Mouse (Mus musculus) heart, adult 11 months (tissue): Measurements from ENCODE around the gene Gmnn.

Experiments
- DNase-seq: peaks from one replicate; pipeline ENCODE4 v3.0.0; 2022

Gene Gmnn

DNA sequence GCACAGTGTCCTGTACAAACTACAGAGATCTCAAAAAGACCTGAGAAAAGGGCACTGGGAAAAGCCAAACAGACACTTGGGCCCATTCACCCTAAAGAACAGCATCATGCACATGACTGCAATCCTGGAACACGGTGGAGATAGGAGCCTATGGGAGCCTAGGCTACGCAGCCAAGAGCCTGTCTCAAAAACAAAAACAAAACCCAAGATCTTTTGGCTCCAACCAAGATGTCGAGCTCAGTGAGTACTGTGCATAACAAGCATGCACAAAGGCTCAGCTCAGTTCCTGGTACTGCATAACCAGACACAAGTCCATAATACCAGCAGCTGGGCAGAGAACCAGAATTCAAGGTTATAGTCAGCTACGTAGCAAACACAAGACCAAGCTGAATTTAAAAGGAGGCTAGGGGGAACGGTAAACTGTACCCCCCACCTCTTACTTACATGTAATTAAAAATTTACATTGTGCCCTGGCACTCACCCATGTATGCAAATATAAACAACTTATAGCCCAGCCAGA is 1.3 kb downstream of the Gmnn start:
- peak; percentile 82 for DNase-seq

DNA sequence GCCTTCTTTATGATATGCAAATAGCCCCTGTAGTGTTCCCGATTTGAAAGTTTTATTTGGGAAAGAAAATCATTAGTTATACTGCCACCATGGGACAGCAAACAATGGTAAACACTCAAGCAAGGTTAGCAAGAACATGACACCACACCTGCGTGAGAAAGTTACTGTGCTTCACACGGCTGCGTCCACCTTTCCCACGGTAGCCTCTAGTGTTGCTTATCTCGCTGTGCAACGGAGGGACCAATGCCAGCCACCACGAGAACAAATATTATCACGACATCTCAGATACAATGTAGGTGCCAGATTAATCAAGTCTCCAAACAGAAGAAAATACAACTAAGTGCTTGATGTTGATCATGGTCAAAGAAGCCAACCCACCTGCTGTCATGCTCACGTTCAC is 2.3 kb downstream of the Gmnn start:
- peak; percentile 73 for DNase-seq

DNA sequence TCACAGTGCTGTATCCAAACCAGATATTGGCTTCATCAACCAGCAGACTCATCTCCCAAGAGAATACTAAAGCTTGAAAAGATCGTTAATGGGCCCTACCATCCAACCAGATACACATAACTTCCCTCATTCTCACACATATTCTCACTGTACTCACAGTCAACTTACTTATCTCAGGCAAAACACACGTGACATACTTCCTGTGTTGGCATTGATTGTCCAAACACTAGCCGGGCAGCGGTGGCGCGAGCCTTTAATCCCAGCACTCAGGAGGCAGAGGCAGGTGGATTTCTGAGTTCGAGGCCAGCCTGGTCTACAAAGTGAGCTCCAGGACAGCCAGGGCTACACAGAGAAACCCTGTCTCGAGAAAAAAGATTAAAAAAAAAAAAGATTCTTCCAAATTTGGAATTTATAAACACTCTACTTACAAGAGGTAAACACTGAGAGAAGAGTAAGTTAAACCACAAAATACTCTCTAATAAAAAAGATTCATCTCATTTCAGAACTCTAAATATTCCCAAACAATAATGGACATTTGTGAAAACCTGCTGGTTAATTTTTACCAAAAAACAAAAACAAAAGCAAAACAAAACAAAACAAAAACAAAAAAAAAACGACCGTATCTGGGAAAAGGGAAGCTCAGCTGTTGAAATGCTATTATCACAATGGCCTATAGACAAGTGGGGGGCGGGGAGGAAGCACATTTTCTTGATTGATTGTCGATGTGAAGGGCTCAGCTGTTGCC is 3.7 kb downstream of the Gmnn start:
- DNase-seq, result peak; percentile 63

DNA sequence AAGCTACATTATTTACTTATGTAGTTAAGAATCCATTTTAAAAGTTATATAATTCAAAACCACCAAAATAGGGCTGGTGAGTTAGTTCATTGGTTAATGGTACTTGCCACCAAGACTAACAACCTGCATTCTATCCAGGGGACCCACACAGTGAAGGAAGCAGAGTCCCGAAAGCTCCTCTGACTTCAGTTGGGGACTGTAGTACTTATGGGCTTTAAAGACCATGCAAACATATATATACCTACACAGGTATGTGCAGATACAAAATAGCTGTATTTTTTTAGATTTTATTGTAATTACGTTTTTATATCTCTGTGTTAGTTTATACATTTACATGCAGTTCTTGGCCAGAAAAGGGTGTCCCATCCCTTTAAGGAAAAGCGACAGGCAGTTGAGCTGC is 5.0 kb downstream of the Gmnn start:
- peak; percentile 66 for DNase-seq

DNA sequence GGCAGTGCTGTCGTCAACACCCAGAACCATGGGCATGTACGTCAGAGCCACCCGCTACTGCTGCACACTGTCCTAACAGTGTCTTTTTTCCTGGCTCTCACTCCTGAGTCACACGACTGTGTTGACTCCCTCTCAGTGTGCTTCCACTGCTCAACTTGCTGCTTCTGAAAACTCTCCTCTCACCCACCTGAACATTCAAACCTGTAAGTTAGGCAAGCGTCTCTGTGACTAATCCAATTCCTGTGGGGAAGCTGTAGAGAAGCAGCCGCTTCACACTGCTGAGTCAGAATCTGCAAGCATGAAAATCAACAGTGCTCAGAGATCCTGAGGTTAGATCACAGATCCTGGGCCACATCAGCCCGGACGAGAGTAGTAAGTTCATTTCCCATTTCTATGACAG is 10.3 kb downstream of the Gmnn start:
- DNase-seq, result peak; percentile 60

DNA sequence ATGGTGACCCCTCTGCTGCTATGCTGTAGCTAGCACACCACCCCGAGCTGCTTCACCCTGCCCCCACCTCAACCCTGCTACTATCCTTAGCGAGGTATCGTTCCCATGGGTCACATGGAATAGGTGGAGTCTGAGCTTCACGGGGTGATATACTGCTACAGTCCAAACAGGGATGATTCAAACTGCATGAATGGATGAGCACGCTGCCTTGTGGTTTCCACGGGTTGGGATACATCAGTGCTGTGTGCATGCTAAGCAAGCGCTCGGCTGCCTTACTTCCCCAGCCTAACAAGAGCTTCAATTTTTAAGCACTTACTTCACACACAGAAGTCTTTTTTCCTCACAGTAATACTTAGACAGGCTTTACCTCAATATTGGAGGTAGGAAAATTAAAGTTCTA is 10.9 kb downstream of the Gmnn start:
- peak; percentile 79 for DNase-seq

DNA sequence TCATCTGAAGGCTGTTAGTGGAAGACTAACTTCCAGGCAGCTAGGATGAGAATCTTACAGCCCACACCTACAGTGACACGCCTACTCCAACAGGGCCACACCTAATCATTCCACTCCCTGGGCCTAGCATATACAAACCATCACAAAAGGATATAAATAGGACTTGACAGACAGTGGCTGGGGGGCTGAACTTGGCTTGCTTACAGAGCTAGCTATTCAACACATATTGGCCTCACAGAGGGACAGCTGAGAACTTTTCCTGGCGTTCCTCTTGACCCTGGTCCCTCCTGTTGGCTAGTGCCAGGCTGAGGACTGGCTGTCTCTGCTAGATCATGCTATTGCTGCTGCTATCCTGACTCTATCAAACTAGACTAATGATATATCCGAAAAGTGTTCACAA is 13.9 kb downstream of the Gmnn start:
- DNase-seq, result peak; percentile 89

DNA sequence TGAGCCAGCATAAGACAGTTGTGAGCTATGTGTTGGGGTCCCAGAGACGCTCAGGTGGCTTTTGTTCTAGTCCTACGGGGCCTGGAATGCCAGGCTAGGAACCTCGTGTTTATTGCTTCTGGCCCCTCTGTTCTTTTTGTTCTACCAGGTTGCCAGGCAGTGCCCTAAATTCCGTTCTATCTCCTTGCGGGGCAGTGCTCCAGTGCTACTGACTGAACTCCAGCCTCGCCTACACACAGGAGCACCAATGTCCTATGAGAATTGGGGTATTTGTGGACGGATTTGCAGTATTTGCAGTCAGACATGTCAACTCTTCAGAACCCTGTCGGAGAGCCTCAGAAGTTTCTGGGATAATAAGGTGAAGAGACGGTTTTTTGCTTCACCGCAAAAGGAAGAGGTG is 20.7 kb downstream of the Gmnn start, which contains the start of gene Armh2:
Gene Armh2, plus strand, starts transcription at position 205 of the 400 bp plus-strand sequence.
- DNase-seq, result peak; percentile 21

DNA sequence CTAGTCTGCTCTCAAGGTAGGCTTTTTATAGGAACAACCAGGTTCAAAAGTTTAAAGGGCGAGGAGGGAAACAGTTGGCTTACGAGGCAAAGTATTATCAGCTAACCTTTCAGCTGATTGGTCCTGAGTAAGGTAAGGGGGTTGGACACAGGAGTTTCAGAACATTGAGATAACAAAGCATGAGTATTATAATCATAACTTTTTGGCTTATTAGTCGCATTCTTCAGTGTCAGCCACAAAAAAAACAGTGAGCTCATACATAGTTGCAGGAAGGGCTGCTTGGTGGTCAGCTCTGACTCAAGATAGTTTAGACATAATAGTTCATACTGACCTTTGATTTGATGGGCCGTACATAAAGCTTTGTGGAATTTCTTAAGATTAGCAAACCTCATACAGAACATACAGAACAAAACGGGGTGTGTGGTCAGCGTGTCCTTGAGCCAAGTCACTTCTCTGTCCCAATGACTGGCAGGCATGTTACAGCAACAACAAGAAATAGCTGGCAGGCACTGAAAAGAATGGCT is 26.1 kb downstream of the Gmnn start:
- peak; percentile 73 for DNase-seq

DNA sequence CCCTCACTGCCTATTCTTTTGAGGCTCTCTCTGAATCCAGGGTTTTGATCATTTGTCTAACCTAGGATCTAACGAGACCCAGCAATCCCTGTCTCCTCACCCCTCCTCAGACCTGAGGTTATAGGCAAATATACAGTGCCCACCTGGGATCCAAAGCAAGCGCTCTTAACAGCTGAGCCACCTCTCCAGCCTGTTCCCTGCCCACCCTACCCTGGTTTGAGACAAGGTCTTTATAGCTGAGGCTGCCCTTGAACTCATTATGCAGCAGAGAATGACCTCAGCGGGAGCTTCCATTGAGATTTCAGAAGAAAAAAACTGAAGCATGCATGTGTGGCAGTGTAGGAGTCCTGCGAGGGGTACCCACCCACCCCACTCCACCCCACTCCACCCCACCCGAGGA is 27.2 kb downstream of the Gmnn start:
- peak; percentile 65 for DNase-seq

DNA sequence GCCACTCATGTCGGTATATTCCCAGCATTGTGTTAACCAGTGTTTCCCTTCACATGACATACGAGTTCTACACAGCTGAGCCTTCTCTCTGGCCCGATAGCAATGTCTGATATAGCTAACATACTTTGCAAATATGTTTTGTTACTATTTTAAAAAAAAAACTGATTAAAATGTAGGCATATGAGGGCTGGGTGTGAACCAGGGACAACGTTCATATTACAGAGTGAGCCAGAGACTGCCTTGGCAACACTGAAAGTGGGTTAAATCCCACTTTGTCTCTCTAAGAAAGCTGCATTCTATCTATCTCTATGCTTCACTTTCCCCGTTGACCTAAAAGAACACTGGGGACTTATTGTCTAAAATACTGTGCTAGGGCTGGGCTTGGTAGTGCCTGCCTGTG is 32.6 kb downstream of the Gmnn start:
- DNase-seq, result no peak

DNA sequence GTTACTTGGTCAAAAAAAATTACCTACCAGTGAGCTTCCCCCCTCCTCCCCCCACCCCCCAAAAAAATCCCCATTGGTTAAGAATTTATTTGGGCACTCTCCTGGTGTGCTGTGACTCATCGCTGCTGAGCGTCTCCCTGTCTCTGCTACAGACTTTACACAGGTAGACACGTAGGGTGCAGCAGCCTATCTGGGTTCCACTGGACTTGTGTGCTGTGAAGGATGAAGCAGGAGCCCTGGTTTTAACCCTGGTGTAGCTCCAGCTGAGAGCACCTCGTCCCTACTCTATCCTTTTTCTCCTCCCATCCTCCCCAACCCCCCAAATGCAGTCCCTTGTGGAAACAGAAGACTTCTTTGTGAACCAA is 37.3 kb downstream of the Gmnn start:
- no peak for DNase-seq

DNA sequence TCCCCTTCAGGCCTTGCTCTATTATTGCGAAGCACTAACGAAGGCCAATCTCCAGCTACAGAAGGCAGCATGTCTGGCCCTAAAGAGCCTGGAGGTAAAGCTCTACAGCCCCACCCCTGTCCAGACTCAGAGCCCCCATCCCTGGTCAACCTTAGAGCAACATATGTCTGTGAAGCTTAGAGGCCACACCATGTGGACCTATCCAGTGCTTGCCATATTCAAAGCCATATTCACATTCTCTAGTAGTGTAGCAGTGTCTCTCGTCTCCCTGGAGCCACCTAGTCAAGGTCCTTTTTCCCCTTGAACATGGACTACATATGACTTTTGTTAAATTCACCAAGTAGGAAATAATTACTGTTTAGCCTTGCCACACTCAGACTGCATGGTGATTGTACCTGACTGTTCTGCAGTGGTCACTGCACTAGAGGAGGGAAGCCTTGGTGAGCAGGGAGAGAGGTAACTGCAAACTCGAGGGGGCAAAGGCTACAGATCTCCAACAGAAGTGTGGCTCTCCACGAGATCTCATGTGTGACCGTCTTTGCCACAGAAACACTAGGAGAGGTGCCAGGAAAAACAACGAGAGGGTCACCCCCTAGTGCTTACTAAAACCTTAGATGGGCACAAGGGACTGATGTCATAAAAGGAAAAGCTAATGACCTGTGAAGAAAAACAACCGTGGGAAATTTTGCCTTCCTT is 37.9 kb downstream of the Gmnn start:
- DNase-seq, result no peak

DNA sequence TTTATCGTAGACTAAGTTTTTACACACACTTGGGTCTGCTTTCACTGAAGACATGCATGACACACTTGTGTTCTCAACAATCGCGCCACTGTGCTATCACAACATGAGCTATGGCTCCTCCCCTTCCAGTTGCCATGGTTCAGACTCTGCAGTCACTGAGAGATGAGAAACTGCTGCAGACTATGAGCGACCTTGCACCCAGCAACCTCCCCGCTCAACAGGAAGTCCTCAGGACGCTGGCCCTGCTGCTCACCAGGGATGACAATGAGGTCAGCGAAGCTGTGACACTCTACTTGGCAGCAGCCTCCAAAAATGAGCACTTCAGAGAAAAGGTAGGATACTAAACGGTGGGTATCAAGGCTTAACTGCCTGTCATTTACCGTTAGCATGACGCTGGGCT is 40.2 kb downstream of the Gmnn start:
- DNase-seq, result peak; percentile 87

DNA sequence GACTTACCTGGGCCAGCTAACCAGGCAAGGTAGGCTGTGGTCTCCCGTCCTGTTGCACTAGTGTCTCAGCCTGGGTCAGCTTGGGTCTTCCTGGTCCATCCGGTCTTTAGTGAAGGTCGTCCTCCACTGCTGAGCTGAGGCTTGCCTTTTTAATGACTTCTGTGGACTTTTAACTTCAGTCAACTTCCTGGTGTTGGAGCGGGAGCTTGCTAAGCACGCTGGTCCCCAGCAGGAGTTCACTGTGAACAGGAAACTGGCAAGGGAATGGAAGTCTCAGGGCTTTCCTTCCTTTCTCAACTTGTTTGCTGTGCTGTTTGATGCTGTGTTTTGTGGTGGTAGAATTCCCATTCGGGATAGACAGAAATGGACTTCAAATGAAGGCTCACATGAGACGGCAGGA is 44.0 kb downstream of the Gmnn start:
- peak; percentile 56 for DNase-seq

DNA sequence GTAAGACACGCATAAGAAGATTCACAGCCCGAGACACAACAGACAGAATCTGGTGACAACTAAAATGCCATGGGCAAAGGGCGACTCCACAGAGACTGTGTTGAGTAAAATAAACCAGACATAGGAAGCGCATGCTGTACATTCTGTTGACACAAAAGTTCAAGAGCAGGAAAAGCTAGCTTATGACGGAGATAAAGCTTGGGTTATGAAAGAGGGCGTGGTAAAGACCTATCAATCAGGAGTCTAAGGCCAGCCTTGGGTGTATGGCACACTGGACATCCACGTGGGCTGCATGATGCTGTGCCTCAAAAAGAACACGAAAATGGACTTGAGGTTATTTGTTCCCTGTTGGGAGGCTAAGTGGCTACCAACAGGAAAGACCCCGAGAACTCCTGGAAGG is 45.3 kb downstream of the Gmnn start:
- DNase-seq, result no peak

DNA sequence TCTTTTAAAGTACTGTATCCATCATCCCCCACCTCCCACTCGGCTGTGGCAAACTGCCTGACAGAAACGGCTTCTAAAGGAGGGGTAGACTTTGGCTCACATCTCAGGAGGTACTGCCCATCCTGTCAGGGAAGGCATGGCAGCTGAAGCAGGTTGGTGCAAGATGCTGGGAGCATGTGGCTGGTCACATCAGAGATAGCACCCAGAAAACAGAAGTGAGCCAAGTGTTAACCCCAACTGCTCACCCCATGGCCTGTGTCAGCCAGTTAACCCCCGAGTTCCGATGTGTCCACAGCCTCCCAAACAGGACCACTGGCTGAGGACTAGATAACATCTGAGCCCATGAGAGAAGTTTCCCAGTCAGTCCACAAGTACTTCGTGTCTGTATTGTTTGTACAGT is 46.1 kb downstream of the Gmnn start:
- peak; percentile 84 for DNase-seq

DNA sequence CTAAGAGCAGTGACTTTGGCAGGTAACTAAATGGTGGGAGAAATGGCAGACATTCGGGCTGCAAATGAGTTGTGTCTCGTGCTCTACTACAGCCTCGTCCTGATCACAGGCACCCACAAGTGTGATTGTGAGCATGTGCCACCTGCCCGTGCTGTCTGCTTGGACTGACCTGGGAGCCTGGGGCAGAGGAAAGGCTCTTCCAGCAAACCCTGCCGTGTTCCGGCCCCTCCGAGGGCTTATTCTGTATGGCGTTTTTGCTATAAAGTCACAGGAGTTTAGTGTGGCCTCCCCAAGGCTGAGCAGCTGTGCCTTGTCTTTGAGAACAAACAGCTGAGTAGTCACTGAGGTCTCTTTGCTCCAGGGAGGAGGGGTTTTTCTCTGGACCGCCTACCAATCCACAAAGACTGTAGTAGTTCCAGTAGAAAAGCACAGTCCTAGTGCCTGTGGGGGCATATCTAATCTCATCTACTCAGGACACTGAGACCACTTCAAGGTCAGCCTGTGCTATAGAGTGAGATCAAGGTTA is 47.3 kb downstream of the Gmnn start:
- peak; percentile 75 for DNase-seq

DNA sequence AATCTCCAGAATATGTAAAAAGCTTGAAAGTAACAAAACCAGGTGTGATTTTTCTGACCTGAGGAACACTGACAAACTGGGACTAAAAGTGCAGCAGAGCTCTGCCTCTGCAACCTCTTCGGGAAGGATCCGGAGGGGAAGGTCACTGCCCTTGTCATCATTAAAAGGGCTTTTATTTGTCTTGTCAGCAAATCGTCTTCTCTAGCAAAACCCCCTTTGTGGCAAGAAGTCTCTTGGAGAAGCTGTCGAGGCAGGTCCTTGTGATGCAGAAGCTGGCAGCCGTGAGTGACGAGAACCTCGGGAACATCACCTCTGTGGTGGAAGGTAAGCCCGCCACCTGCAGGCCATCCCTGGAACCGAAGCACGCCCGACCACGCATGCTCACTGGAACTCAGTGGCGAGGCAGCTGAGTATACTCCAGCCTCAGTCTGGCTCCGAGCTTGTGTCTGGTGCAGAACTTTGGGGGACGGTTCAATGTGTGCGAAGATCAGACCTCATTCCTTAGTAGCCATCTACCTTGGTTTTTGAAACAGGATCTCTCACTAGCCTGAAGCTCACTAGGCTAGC is 48.2 kb downstream of the Gmnn start:
- peak; percentile 97 for DNase-seq

DNA sequence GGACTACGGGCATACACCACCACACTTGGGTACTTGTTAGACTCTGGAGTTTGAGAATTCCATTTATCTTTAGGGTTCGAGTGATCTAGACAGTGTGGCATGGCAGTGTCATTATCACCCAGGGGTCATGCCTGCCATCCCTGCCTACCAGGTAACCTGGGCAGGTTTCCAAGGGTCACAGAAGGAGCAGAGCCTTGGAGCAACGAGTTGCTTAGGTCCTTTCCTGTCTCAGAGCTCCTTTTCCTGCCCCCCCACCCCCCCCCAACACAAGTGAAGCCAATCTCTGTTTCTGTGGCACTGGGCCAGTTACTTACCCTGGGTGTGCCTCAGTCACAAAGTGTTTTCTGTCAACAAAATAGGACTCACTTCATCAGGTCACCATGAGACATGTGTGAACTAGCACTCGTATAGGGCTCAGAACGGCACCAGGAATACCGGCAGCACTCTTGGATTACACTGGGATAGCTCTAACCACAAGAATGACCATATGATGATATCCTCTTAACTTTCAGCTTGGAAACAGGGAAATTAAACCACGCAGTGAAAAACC is 49.1 kb downstream of the Gmnn start:
- peak; percentile 94 for DNase-seq

DNA sequence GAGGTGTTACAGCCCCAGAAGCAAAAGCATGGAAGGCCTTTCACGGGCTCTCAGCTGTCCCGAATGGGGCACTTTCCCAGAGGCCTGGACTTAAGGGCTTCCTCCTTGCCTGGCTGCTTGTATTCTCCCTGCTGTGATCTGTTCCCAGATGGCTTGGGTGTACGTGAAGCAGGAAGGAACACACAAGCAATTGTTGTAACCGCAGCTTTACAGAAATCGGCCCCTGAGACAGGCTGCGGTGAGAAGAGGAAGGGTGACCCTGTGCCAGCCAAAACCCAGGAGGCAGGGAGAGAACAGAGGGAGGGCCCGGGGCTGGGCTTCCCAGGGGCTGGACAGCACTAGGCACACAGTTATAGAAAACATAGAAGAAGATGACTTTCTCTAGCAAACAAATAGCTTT is 50.8 kb downstream of the Gmnn start:
- peak; percentile 94 for DNase-seq

DNA sequence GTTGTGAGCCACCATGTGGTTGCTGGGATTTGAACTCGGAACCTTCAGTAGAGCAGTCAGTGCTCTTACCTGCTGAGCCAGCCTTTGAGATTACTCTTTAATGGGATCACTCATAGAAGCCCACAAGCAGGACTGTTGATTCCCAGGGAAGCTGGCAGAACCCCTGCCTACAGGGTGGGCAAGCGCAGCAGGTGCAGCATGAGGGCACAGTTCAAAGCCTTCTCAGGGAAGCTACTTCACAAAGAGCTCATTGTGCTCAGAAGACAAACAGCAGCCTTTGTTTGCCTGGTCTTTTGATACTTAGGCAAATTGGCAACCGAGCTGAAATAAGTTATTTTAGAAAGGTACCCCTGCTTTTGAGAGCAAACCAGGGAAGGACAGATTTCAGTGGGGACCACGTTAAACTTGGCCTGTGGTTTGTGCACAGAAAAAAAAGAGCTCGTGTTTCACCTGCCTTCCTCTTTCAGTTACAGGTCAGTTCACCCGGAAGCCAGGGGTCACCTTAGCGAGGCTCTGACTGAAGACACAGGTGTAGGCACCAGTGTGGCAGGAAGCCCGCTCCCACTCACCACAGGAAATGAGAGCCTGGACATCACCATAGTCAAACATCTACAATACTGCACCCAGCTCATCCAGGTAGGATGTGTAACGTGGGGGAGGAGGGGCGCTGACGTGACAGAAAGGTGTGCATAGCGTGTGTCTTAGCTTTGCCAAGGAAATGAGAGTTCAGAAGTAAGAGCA is 51.9 kb downstream of the Gmnn start:
- DNase-seq, result peak; percentile 74

DNA sequence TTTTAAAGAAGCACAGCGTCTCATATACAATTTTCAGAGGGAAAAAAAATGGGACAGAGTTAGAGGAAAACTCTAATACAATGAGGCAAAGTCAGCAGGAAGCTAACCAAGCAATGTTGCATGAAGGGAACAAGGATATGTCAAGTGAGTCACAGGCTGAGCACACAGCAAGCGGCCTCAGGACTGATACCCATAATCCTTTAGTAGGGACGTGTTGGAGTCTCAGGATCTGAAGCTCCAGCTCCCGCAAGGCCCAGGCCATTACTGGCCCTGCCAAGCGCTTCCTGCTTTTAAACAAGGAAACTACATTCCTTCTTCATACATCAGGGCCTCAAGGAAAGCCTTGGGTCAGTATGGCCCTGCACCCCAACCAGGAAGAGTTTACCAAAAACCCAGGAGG is 59.6 kb downstream of the Gmnn start:
- peak; percentile 52 for DNase-seq
